Mouse (Mus musculus) mouse trophoblast stem cell (cell line): ENCODE measurements around the gene Chad.

Experiments
- in situ Hi-C, 2 experiments: fragments of 300-500 bp; cut with MseI, MboI; formaldehyde crosslinking; loops; 2 replicates in 1 of 2; 3 replicates in 1 of 2; pipeline ENCODE4 v1.15.1; 2025

The Chad gene

DNA sequence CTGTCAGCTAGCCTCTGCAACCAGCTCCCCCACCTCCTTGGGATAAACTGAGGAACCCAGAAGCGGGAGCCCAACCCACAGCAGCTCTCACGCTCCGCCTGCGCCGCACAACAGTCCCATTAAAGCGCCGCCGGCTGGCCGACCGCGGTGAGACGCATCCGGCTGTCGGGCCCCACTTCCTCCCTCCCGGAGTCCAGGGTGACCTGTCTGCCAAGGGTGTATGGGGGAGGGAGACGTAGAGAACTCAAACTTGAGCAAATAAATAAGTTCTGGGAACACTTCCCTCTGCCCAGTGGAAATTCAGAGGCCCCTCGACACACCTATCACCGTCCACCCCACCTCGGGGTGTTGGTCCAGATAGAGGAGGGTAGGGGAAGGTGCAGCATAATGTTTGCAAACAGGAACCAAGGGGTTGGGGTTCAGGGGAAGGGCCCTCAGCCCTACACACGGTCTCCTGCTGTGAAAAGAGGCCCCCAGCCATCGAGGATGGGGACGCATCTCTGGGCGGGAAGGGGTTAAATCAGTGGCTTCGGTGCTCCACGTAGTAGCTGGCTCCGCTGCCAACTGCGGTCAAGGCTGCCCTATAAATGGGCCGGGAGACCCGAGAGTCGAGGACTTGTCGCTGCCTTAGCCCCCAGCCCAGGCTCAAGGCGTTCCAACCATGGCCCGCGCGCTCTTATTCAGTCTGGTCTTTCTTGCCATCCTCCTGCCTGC lies at the start of gene Chad:
Gene Chad (plus strand): TSS at position 611 of the 714 bp plus-strand sequence.
- in situ Hi-C loops: no loop called here

DNA sequence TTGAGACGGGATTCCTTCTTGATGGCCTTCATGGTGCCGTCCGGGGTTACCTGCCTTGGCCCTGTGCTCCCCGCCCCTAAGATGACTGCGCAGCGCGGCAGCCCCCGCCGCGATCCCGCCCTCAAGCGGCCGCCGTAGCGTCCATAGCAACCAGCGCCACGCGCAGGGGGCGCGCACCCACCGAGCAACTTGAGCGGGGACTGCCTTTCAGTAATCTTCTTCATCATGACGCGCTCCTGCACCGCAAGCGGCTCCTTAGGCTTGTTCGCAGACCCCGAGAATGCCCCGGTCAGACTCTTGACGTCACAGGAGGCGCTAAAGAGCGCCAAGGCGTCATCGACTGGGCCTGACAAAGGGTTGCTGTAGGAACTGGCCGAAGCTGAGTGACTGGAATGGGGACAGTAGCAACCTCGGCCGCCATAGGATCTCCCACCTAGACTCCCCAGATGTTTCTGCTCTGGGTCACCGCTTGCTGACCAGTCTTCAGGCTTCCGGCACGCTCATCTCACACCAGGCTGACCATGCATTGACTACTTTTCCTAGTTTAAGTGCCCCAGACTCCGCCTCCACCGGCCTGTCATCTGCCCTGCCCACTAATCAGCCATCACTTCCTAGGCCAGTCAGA lies 43.5 kb upstream of the Chad start, which contains the start of gene Mycbpap:
Gene Mycbpap (minus strand): TSS at position 524 of the 625 bp plus-strand sequence.
- in situ Hi-C loops: no loop called here

DNA sequence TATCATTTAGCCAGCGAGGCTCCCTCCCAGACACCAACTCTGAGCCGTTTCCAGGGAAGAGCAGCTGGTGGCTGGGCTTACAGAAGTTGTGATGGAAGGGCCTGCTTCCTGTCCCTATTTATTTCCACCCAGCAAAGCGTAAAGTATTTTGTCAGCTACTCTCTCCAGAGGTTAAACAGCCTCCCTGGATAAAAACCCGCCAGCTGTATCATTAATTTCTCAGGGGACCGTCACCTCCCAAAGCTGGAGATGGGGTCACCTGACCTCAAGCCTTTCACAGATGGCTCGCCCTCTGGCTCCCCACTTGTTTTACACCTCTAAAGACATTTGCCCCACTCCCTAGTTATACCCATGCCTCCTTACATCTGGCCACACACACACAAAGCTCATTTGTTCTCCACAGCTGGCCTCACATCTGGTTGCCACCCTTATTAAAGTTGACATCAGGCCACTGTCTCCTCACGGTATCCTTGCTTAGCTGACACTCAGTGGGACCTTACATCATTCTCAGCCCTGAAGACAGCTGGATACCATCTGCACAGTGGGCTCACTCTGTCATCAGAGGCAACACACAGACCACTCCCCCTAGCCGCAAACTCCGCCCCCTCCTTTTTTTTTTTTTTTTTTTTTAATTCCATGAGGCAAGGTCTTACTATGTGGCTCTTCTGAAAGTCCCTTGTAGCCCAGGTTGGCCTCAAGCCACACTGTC lies 38.5 kb upstream of the Chad start:
- in situ Hi-C loops: no loop called here

DNA sequence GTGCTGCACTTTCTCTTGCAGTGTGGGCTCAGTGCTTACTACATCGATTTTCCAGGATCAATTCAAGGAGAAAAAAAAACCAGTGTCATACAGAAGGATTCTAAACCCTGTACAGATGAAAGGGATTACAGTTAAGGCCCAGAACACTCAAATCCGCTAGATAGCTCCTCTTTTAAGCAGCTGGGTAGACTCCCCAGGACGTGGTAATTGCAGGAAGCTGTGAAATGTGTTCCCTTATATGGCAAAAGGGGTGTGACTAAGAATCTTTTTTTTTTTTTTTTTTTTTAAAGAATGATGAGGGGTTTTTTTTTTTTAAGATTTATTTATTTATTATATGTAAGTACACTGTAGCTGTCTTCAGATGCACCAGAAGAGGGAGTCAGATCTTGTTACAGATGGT lies 36.0 kb upstream of the Chad start:
- in situ Hi-C loops: no loop called here

DNA sequence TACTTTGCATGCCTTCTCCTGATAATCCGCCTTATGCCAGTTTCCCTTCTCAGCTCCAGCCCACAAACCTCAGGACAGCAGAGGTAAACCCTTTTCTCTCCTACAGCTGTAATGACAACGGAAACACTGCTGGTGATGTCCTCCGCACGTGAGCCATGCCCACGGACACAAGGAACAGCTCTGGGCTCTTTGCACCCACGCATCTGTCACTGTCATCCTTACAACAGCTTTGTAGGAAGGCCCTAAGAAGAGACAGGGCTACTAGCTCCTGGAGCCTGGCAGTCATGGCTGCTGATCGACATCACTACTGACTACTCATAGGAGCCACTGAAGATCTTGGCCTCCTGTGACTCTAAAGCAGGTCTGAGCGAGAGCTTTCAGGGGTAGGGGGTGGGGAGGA lies 31.7 kb upstream of the Chad start:
- in situ Hi-C loops: no loop called here

DNA sequence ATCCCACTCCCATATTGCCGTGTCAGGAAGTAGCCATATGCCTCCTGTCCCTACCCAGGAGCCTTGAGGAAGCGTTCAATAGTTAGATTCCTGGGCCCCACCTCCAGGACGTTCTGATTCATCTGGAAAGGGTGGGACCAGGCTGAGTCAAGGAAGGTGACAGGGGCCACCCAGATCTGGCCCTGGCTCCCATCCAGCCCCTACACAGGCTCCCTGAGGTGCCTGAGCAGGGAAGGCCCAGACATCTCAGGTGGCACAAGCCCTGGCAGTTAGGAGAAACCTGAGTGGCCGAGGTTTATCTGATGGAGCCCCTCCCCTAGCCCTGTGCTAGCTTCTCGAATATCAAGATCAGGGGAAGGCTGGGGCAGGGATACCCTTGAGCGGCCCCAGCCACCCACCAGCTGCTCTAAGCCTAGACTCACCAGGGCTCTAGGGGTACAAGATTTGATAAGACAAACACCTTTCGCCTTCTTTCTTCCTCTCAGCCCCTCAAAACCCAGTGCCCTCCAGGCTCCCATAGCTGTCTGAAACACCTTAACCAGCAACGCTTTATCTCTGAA lies 26.0 kb upstream of the Chad start:
- in situ Hi-C loops: no loop called here

DNA sequence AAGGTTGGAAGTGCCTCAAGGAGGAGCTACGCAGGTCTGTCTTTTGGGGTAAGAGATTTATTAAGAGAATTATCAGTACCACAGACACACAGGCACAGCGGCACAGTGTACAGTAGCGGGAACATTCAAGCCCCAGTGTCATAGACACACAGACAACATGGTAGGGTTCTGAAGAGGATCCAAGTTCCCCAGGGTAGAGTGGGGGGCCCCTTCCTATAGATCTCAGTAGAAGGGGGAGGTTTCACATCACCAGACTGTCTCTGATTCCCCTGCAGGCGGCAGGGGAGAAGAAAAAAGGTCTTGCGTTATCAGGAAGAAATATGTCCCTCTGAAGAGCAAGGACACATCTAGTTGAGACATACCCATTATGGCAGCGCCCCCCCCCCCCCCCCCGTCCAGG lies 25.1 kb upstream of the Chad start:
- in situ Hi-C loops: no loop called here

DNA sequence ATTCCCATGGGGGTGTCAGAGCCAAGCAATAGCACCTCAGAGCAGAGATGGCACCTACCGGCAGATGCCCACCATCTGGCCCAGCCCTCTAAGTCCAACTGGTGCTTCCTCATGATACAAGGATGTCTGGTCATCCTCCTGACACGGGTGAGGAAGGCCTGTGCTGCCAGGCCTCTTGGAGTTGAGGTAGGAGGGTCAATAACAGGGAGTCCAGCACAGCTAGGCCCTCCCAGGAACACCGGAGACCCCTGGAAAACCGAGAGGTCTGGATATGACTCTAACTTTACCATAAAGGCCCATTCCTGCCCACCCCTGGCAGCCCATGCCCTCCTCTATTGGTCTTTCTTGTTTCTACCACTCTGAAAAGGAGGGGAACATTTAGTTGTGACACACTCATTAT lies 22.4 kb upstream of the Chad start:
- in situ Hi-C loops: no loop called here

DNA sequence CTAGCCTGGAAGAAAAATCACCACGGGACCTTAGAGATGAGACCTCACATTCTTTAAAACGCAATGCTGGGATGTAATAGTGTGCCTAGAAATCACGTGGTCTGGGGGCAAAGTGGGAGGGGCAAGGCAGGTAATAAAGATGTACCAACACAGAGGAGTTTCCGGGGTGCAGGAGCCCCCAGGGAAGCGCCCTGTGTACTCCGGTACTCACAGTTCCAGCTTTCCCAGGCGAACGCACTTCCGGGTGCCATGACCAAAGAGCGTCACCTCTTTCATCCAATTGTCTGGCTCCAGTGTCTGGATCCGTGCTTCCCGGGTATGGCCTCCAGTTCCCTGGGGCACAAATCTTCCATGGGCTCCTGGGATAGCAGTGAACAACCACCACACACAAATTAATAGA lies 21.5 kb upstream of the Chad start:
- in situ Hi-C loops: no loop called here

DNA sequence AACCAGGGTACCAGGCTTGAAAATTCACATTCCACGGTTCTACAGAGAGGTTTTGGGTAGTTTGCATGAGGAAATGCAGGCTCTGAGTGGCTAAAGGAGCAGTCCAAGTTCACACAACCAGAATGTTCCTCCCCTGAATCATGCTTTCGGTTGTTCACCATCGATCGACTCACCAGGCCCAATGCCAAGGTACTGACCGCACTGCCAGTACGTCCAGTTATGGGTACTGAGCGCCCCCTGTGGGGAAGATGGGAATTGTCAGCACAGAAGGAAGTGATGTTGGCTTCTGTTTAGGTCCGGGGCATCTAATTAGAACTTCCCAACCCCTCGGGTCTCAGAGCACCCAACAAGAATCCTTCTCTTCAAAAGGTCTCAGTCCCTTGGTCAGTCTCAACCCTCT lies 20.9 kb upstream of the Chad start:
- in situ Hi-C loops: no loop called here

DNA sequence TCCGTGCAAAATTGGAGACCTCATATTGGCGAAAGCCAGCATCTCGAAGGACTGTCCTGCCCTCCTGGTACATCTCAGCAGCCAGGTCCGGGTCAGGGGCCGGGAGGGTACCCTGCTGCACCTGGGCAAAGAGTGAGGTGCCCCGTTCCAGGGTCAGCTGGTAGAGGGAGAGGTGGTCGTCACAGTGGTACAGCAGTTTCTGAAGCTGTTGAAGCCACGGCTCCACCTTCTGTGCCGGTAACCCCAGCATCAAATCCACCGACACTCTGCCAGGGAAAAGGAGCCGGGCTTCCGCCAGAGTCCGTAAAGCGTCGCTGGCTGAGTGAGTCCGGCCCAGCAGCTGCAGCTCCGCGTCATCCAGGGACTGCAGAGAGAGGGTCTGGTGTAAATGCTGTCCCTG lies 20.4 kb upstream of the Chad start:
- in situ Hi-C loops: no loop called here

DNA sequence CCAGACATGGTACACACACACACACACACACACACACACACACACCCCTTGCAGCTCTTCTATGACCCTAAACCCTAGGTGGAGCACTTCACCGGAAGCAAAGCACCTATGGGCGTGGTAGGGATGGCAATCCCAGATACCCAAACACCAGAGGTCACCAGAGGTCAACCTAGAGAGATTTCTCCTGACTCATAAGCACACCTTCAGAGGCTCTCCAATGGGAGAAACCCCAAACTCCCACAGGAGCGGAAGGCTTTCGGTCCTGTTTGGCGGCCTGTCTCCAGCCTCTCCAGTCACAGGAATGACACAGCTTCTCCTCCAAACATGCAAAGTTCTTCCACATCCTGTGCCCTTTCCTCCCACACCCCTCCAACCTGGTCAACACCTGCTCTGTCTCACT lies 18.5 kb upstream of the Chad start:
- in situ Hi-C loops: no loop called here

DNA sequence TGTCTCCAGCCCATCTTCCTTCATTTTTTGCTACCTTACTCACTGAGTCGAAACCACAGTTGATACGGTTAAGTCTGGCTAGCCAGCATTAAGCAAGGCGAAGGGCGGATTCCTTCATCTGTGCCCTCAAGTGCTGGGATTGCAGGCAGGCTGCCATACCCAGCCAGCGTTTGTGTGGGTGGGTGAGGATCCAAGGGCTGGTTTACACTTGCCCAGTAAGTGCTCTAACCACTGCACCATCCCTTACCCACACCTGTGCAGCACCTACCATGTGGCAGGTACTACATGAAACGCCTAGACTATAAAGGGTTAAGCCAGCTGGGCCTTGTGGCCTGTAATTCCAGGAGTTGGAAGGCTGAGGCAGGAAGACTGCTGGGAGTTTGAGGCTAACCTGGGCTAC lies 17.6 kb upstream of the Chad start:
- in situ Hi-C loops: no loop called here

DNA sequence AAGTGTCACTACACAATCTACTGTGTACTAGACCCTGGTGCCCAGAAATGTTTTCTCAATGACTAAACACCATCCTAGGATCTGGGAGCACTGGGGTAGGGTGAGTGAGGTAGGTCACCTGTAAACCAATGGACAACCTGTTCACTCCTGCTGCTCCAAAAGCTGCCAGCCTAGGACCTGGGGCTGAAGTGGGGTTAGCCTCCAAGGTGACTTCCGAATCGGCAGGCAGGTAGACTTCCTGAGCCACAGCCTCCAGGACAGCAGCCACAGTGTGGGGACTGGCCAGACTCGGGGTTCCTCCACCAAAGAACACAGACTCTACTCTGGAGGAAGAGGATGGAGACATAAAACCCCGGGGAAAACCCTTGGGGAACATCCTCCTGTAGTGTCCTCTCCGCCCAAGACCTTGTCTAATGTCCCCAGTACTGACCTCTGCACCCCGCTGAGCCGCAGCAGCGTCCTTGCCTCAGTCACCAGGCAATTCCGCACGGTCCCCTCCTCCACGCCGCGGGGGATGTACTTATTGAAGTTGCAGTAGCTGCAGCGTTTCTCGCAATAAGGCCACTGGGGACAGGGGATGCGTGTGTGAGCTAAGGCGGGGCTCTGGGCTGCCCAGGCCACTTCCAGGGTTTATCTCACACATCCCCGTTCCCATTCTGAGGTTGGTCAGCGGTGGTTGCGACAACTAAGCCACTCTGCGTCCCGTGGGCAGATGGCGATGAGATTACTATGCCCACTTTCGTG lies 16.6 kb upstream of the Chad start:
- in situ Hi-C loops: no loop called here

DNA sequence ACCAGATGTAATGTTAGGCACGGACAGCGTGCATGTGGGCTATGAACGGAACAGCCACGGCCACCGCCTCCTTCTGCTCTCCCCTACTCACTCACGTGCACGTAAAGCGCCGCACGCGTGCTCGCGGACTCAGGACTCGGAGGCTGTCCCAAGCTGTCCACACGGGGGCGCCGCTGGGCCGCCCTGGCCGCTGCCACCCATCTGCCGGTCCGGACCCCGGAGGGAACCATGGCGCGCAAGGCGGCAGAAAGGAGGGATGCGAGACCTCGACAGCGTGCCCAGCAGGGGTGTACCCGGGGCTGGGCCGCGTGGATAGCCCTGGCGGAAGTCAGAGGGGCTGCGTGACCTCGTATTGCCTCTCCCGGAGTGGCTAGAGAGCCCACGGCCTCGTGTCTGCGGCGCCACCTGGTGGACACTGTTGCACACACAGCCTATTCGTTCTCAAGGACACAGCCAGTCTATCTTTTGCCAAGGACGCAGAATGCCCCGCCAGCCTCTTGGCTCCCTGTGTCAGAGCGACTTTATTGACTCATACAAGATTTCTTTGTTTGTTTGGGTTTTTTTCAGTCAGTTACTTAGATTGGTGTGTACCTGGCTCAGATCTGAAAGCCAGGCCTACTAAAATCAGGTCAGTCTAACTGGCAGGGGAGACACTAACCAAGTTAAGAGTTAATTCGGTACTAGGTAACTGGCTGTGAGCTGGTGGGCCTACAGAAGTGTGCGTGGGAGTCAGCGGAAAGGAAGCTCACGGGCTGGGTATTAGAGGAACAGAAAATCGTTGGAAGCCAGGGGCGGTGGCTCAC lies 15.8 kb upstream of the Chad start, which contains the start of gene Rsad1:
Gene Rsad1 (minus strand): TSS at position 368 of the 803 bp plus-strand sequence.
- in situ Hi-C loops: no loop called here

DNA sequence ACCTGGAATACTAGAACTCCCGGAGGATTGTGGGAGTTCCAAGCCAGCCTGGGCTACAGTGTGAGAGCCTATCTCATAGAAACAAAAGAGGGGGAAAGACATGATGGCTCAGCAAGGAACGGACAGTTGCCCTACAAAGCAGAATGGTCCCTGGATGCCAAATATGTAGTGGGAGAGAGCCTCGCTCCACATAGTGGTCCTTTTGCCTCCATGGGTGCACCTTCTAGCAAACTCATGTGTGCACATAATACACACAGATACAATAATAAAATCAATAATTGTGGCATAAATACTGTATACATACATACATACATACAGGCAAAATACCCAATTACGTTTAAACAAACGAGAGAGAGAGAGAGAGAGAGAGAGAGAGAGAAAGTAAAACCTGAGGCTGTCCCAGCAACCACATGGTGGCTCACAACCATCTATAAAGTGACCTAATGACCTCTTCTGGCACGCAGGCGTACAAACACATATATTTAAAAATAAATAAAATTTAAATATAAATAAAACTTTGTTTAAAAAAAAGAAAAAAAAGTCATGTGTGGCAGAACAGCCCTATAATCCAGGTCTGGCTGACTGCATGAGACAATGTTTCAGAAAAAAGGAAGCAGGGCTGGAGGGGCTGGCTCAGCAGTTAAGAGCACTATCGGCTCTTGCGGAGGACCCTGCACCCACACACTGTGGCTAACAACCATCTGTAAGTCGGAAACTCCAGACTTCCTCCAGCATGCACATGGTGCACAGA lies 15.0 kb upstream of the Chad start:
- in situ Hi-C loops: no loop called here

DNA sequence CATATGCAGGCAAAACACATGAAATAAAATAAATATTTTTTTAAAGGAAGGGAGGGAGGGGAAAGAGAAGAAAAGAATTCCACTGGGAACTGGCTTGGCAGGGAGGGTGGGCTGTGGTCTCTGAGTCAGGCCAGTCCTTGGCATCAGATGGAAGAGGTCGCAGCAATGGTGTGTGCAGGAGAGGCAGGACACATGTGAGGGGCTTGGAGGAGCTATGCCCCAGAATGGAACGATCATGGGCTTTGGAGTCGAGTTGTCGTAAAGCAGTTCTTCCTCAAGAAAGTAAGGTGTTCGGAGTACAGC lies 14.5 kb upstream of the Chad start:
- in situ Hi-C loops: no loop called here

DNA sequence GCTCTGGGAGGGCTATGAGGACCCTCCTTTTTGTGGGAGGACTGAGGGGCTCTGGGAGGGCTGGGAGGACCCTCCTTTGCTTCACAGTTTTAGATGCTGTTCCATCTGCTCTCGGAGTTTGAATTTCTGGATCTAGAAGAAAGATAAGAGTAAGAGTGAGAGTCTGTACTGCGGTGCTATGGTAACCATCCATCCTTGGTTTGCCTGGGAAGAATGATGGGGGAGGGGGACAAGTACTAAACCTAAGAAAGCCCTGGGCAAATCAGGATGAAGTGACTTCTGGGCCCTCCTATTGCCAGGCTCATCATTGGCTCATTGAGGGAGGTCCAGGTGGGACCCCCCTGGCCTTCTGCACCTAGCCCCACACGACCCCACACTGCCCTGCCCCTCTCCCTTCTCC lies 6.6 kb upstream of the Chad start:
- in situ Hi-C loops: no loop called here

DNA sequence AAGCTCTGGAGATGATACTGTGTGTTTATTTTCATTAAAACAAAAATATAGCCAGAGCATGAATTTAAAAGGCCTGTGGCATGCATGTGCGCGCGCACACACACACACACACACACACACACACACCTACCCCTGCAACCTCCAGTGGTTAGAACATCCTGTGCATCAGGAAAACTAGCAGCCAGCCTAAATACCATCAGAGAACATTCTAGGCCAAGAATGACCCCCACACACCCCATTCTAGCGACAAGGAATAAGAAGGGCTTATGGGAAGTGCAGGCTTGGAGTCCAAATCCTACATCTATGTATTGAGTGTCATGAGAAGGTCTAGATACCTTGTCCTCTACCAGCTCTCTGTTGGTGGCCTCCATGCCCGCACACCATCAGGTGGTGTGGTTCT lies 1.5 kb upstream of the Chad start:
- in situ Hi-C loops: no loop called here

DNA sequence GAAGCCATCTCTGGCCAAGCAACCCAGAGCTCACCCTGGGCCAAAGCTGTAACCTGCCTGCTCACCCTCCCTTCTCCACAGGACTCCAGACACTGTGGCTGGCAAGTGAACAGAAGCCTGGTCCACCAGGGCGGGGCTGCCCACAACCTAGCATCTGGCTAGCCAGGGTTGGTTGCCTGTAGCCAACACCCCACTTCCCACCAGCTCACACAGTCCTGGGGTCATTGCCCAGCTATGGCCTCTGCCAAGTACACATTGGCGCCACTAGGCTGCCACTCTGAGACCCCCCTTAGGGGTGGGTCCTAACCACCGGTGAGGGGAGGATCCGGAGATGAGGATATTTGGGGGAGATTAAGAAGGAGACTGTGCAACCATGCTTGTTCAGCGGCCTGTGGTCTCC lies 1.0 kb upstream of the Chad start:
- in situ Hi-C loops: no loop called here

DNA sequence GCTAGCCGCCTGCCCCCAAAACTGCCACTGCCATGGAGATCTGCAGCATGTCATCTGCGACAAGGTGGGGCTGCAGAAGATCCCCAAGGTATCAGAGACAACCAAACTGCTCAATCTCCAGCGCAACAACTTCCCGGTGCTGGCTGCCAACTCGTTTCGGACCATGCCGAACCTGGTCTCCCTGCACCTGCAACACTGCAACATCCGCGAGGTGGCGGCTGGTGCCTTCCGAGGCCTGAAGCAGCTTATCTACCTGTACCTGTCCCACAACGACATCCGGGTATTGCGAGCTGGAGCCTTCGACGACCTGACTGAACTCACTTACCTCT lies 268 bp downstream of the Chad start:
- in situ Hi-C loops: no loop called here
